Mouse (Mus musculus): ENCODE results near the gene Bcl2l12.

- TF ChIP-seq CTCF (conservative IDR thresholded peaks at IDR 0.05; ENCODE audit: low read length) (no peak), NANOG (IDR thresholded peaks at IDR 0.05; ENCODE audit: borderline replicate concordance, low read length) (no peak)
These were observed 48.4 kb upstream of the Bcl2l12 start for GRCm38 (mm10) chr7:45046853-45047350.
